Mouse (Mus musculus) bone marrow macrophage, adult 2 months (primary cell): ENCODE measurements at regions not wholly inside any gene's neighbourhood (a gene's known extent, or its start where the extent isn't known, plus 50 kb on each side); places are given as distances from the start of the nearest gene placed in this dataset.
A peak's percentile ranks its signal among the peaks of the same experiment; 100 is the strongest.

Source experiments
- H3K27ac ChIP-seq: 2 replicates; pipeline ENCODE4 v1.5.1; 2012; ENCODE audit warnings: low read depth, low read length; ENCODE audit not compliant: insufficient read depth
- H3K4me1 ChIP-seq: 2 replicates; pipeline ENCODE4 v1.6.1; 2012; ENCODE audit warnings: low read length; ENCODE audit not compliant: control insufficient read depth, insufficient read depth
- H3K4me3 ChIP-seq: 2 replicates; pipeline ENCODE4 v1.5.1; 2012; ENCODE audit warnings: mild to moderate bottlenecking, low read length, moderate library complexity; ENCODE audit not compliant: insufficient read depth
- CTCF ChIP-seq: IDR thresholded peaks from 2 replicates; pipeline ENCODE4 v1.5.1; 2012; ENCODE audit warnings: low read depth, mild to moderate bottlenecking, low read length, moderate library complexity
- POLR2A ChIP-seq: IDR thresholded peaks from 2 replicates; pipeline ENCODE4 v1.6.1; 2012; ENCODE audit warnings: mild to moderate bottlenecking, low read depth, low read length, borderline replicate concordance

- Histone ChIP-seq H3K4me3 (no peak overlapping the region), H3K27ac (no peak overlapping the region), H3K4me1 (no peaks in the 10 kb centered on the region)
- no peak for TF ChIP-seq POLR2A
- no peak for TF ChIP-seq CTCF
Measured at GRCm38 (mm10) chr9:113459221-113459620, 248.8 kb downstream of the Pdcd6ip start.

- H3K27ac ChIP-seq: no peak overlapping the region
- H3K4me3 ChIP-seq: no peak overlapping the region
- no peaks in the 10 kb centered on the region for H3K4me1 ChIP-seq
- no peak for TF ChIP-seq POLR2A
- TF ChIP-seq CTCF: no peak
Measured at GRCm38 (mm10) chr9:113458741-113459154, 249.3 kb downstream of the Pdcd6ip start.

- TF ChIP-seq POLR2A (no peak), CTCF (no peak)
Measured at GRCm38 (mm10) chr9:113457169-113457850, 250.7 kb downstream of the Pdcd6ip start.

GRCm38 (mm10) chr9:113455577-113455976, 252.5 kb downstream of the Pdcd6ip start:
- H3K4me3 ChIP-seq: no peak overlapping the region
- no peaks in the 10 kb centered on the region for H3K4me1 ChIP-seq
- no peak for TF ChIP-seq POLR2A
- no peak for TF ChIP-seq CTCF
- H3K27ac ChIP-seq: no peak overlapping the region

More at GRCm38 (mm10) chr9:113457169-113457850, 250.7 kb downstream of the Pdcd6ip start:
- H3K4me3 ChIP-seq: no peak overlapping the region
- no peak overlapping the region for H3K27ac ChIP-seq
- H3K4me1 ChIP-seq: no peaks in the 10 kb centered on the region

- H3K27ac ChIP-seq: no peak overlapping the region
- TF ChIP-seq CTCF (no peak), POLR2A (no peak)
- H3K4me3 ChIP-seq: no peak overlapping the region
- H3K4me1 ChIP-seq: no peaks in the 10 kb centered on the region
Measured at GRCm38 (mm10) chr9:113453231-113453630, 254.8 kb downstream of the Pdcd6ip start.

GRCm38 (mm10) chr9:113441770-113442411, 266.2 kb downstream of the Pdcd6ip start:
- TF ChIP-seq POLR2A: no peak
- peak; percentile 95 for TF ChIP-seq CTCF
- H3K4me1 ChIP-seq: no peaks in the 10 kb centered on the region
- peak overlapping the region; percentile 53 for H3K4me3 ChIP-seq
- no peak overlapping the region for H3K27ac ChIP-seq

- Histone ChIP-seq H3K4me3 (no peak overlapping the region), H3K27ac (no peak overlapping the region), H3K4me1 (no peaks in the 10 kb centered on the region)
- TF ChIP-seq CTCF (no peak), POLR2A (no peak)
Measured at GRCm38 (mm10) chr9:113438394-113438793, 269.7 kb downstream of the Pdcd6ip start.

GRCm38 (mm10) chr9:113435921-113436320, 272.1 kb downstream of the Pdcd6ip start:
- no peak overlapping the region for H3K27ac ChIP-seq
- H3K4me3 ChIP-seq: no peak overlapping the region
- TF ChIP-seq POLR2A (no peak), CTCF (no peak)
- no peaks in the 10 kb centered on the region for H3K4me1 ChIP-seq

GRCm38 (mm10) chr9:113433424-113433823, 274.6 kb downstream of the Pdcd6ip start:
- no peak for TF ChIP-seq POLR2A
- TF ChIP-seq CTCF: no peak
- H3K4me1 ChIP-seq: no peaks in the 10 kb centered on the region
- no peak overlapping the region for H3K4me3 ChIP-seq
- H3K27ac ChIP-seq: no peak overlapping the region

GRCm38 (mm10) chr9:113432601-113433179, 275.4 kb downstream of the Pdcd6ip start:
- TF ChIP-seq CTCF (no peak), POLR2A (no peak)
- Histone ChIP-seq H3K4me1 (no peaks in the 10 kb centered on the region), H3K4me3 (no peak overlapping the region), H3K27ac (no peak overlapping the region)

GRCm38 (mm10) chr9:113430411-113430810, 277.6 kb downstream of the Pdcd6ip start:
- TF ChIP-seq POLR2A: no peak
- no peak for TF ChIP-seq CTCF
- Histone ChIP-seq H3K4me1 (no peaks in the 10 kb centered on the region), H3K27ac (no peak overlapping the region), H3K4me3 (no peak overlapping the region)
